Mouse (Mus musculus) ES-E14 (cell line): Measurements from ENCODE around the gene Apbb2. TPM values are rescaled to one million over a fixed set of nuclear protein-coding genes. Genes with fewer than 3 reads are reported as not detected.
A peak's percentile ranks its signal among the peaks of the same experiment; 100 is the strongest.
"Not testable (repeated sequence)": the region's sequence is repeated elsewhere in the genome, so short reads cannot be mapped to it uniquely, and the experiment has no call there.

Experiments
- DNase-seq: peaks from one replicate; pipeline ENCODE4 v3.0.0-alpha.2; 2013; ENCODE audit warnings: low read depth, low spot score
- H3K27ac ChIP-seq: 2 replicates; pipeline ENCODE4 v1.5.1; 2012; ENCODE audit warnings: low read depth, mild to moderate bottlenecking, low read length, moderate library complexity, mixed read lengths; ENCODE audit not compliant: poor library complexity, insufficient read depth, severe bottlenecking
- H3K36me3 ChIP-seq: 2 replicates; pipeline ENCODE4 v1.6.1; 2012; ENCODE audit warnings: mild to moderate bottlenecking, low read length, moderate library complexity, mixed read lengths; ENCODE audit not compliant: control insufficient read depth, poor library complexity, insufficient read depth, severe bottlenecking
- H3K4me1 ChIP-seq, 2 experiments: fragments of 150-350 bp in 1 of 2; sonication (generic) in 1 of 2; 2 replicates each; pipeline ENCODE4 v1.6.1; 2012; ENCODE audit warnings: low read length in 2 of 2, mild to moderate bottlenecking in 1 of 2, mixed read lengths in 1 of 2; ENCODE audit not compliant: control insufficient read depth in 2 of 2, insufficient read depth in 2 of 2, poor library complexity in 1 of 2
- H3K4me3 ChIP-seq, 2 experiments: fragments of 150-350 bp in 1 of 2; sonication (generic) in 1 of 2; 2 replicates each; pipeline ENCODE4 v1.5.1; 2012; ENCODE audit warnings: low read length in 2 of 2, low read depth in 1 of 2, mild to moderate bottlenecking in 1 of 2, mixed read lengths in 1 of 2; ENCODE audit not compliant: insufficient read depth in 1 of 2, poor library complexity in 1 of 2, severe bottlenecking in 1 of 2
- H3K9ac ChIP-seq: 2 replicates; pipeline ENCODE4 v1.6.1; 2012; ENCODE audit warnings: low read depth, mild to moderate bottlenecking, low read length, mixed read lengths; ENCODE audit not compliant: poor library complexity, insufficient read depth, severe bottlenecking
- H3K9me3 ChIP-seq: fragments of 150-350 bp; sonication (generic); 2 replicates; pipeline ENCODE4 v1.6.1; 2012; ENCODE audit warnings: low read depth, mild to moderate bottlenecking, low read length; ENCODE audit not compliant: control insufficient read depth, insufficient read depth
- CHD2 ChIP-seq: IDR thresholded peaks from 2 replicates; pipeline ENCODE4 v1.6.1; 2014; ENCODE audit warnings: mild to moderate bottlenecking, low read depth, low read length, inconsistent platforms
- HCFC1 ChIP-seq: IDR thresholded peaks from 2 replicates; pipeline ENCODE4 v1.6.1; 2012; ENCODE audit warnings: low read length, inconsistent platforms, borderline replicate concordance; ENCODE audit not compliant: insufficient read depth
- MAFK ChIP-seq: IDR thresholded peaks from 2 replicates; pipeline ENCODE4 v1.6.1; 2014; ENCODE audit warnings: mild to moderate bottlenecking, low read depth, low read length, inconsistent platforms; ENCODE audit not compliant: insufficient read depth
- ZC3H11A ChIP-seq: IDR thresholded peaks from 2 replicates; pipeline ENCODE4 v1.6.1; 2012; ENCODE audit warnings: low read depth, mild to moderate bottlenecking, inconsistent platforms, low read length, borderline replicate concordance
- ZNF384 ChIP-seq: IDR thresholded peaks from 2 replicates; pipeline ENCODE4 v1.6.1; 2012; ENCODE audit warnings: low read depth, low read length, inconsistent platforms
- in situ Hi-C, 2 experiments: fragments of 600-800 bp; cut with MboI; formaldehyde crosslinking; loops; one replicate each; pipeline ENCODE4 v1.15.1; 2025; ENCODE audit warnings: low sequenced_read_pairs in 2 of 2, inconsistent platforms in 1 of 2; ENCODE audit not compliant: unreplicated experiment in 2 of 2
- total RNA-seq: library from RNA; depleted of rRNA; stranded (reverse); fragments of 300-350 nt; gene quantifications from 2 replicates; pipeline ENCODE4 v1.2.3, GENCODE M21; 2012; rRNA removed

The Apbb2 gene
- total RNA-seq, 1 experiment, result 15.3 TPM

GRCm38 (mm10) chr5:66259756-66260448, 358.7 kb downstream of the Apbb2 start, which contains the start of gene Nsun7:
Gene Nsun7 (plus strand): TSS chr5:66259897.
- peak; percentile 52 for DNase-seq
- Histone ChIP-seq H3K9ac (peak within 1 kb of the TSS; percentile 69), H3K9me3 (no peaks in the 10 kb centered on the region), H3K27ac (no peak within 1 kb of the TSS), H3K36me3 (no peaks in the 10 kb centered on the region), H3K4me3 (peak within 1 kb of the TSS; percentile 74 to 85), H3K4me1 (no peaks in the 10 kb centered on the region)
- in situ Hi-C loops, result no loop called here
- TF ChIP-seq ZC3H11A, result no peak
- no peak for TF ChIP-seq HCFC1
- no peak for TF ChIP-seq ZNF384
- TF ChIP-seq CHD2, result no peak
- TF ChIP-seq MAFK, result no peak

GRCm38 (mm10) chr5:66259431-66259755, 359.2 kb downstream of the Apbb2 start:
- DNase-seq, in situ Hi-C loops, H3K27ac ChIP-seq, H3K4me1 ChIP-seq, H3K36me3 ChIP-seq, H3K9me3 ChIP-seq: not testable (repeated sequence)
- H3K4me3 ChIP-seq, result peak overlapping the region; percentile 74 to 85; a peak in 3 of 4 replicates
- peak overlapping the region; percentile 69; the same call in 1 of the 2 replicates for H3K9ac ChIP-seq

- Histone ChIP-seq H3K4me1 (no peaks in the 10 kb centered on the region), H3K9ac (no peak overlapping the region), H3K4me3 (no peak overlapping the region), H3K9me3 (no peaks in the 10 kb centered on the region), H3K27ac (no peak overlapping the region), H3K36me3 (no peaks in the 10 kb centered on the region)
- in situ Hi-C loops, result no loop called here
- no peak for DNase-seq
- TF ChIP-seq ZNF384 (no peak), MAFK (no peak), HCFC1 (no peak), CHD2 (no peak), ZC3H11A (no peak)
Observed at GRCm38 (mm10) chr5:66259000-66259399, 359.6 kb downstream of the Apbb2 start.

- no peak for DNase-seq
- in situ Hi-C loops, result no loop called here
- no peak overlapping the region for H3K9ac ChIP-seq
- H3K4me3 ChIP-seq, result no peak overlapping the region
- no peak for TF ChIP-seq ZC3H11A
- no peak for TF ChIP-seq CHD2
- no peak for TF ChIP-seq MAFK
- no peak for TF ChIP-seq HCFC1
- no peak for TF ChIP-seq ZNF384
- no peaks in the 10 kb centered on the region for H3K36me3 ChIP-seq
- no peak overlapping the region for H3K27ac ChIP-seq
- H3K4me1 ChIP-seq, result no peaks in the 10 kb centered on the region
- H3K9me3 ChIP-seq, result no peaks in the 10 kb centered on the region
Observed at GRCm38 (mm10) chr5:66255044-66255443, 363.5 kb downstream of the Apbb2 start.

GRCm38 (mm10) chr5:66253219-66253618, 365.4 kb downstream of the Apbb2 start:
- in situ Hi-C loops, result no loop called here
- no peaks in the 10 kb centered on the region for H3K9me3 ChIP-seq

More at GRCm38 (mm10) chr5:66253219-66253618, 365.4 kb downstream of the Apbb2 start:
- Histone ChIP-seq H3K36me3 (no peaks in the 10 kb centered on the region), H3K4me1 (no peaks in the 10 kb centered on the region), H3K9ac (no peak overlapping the region), H3K27ac (no peak overlapping the region), H3K4me3 (no peak overlapping the region)
- TF ChIP-seq HCFC1 (no peak), ZNF384 (peak; percentile 51; the same call in 1 of the 2 replicates), CHD2 (no peak), ZC3H11A (no peak)
- DNase-seq, result no peak

Other genes starting within 250 kb of the Apbb2 start
- gene Uchl1, start 57.3 kb upstream of the Apbb2 start, total RNA-seq, result 190 and 263 TPM in 2 replicates
- gene Limch1, start 127.0 kb upstream of the Apbb2 start, total RNA-seq, result 7.5 and 7.6 TPM in 2 replicates